In the genomic region with DNA sequence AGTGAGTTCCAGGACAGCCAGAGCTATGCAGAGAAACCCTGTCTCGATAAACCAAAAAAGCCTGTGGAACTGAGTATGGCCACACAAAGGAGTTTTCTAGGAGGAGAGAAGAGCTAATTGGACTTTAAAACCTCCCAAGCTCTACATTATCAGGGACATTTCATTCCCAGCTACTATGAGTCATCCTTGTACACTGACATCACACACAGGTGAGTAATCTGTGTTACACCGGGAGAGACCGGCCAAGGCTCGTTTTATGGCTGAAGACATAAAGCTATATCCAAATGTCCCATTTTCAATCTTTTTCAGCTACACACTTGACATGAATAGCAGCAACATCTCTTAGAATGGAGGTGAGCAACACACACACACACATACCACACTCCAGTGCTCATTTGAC, we compare ENCODE assay signal across 20 mouse cellular contexts.
DNase-seq lines count a peak whose midpoint lies in the region; ATAC-seq and TF ChIP-seq lines count a peak whose summit lies in the region.
"Had no signal": no experiment of that assay in that cellular context is flagged by ENCODE, and none has a peak within 500 bp of the region (broad histone marks: within the 10 kb centered on the region; RNA-seq: fewer than 3 reads in every experiment).

No protein-coding gene starts in this region.

- no peak for DNase-seq in MN1 (ENCODE audit: low spot score)
- DNase-seq in thymus, postnatal 4 days: no peak
- DNase-seq in cerebellum, postnatal 10 days: no peak
- DNase-seq: adrenal gland, adult 8-10 months; adrenal gland, postnatal 14 days; adrenal gland, postnatal 36 days; cerebellum, adult 11 months; cerebellum, adult 18-20 months; cerebellum, adult 8-10 months; cerebellum, adult 9-11 months; cerebellum, postnatal 25 days; forebrain, postnatal 0 days had no signal

- no peaks in the 10 kb centered on the region for H3K27me3 ChIP-seq in intestine, embryonic 15.5 days (replicated peaks)
- H3K27me3 ChIP-seq in intestine, postnatal 0 days (replicated peaks; ENCODE audit: control insufficient read depth, insufficient read depth, low read length): no peaks in the 10 kb centered on the region
- H3K27me3 ChIP-seq: embryonic facial prominence, embryonic 12.5 days; forebrain, embryonic 13.5 days; forebrain, embryonic 15.5 days; Patski had no signal

- peak; percentile 87 for ATAC-seq in intestine, embryonic 15.5 days
- peak; percentile 75 for ATAC-seq in intestine, postnatal 0 days
- ATAC-seq: activated CD4-positive, CD25-positive, alpha-beta regulatory T cell, adult 4 months; forebrain, embryonic 13.5 days; forebrain, embryonic 15.5 days; forebrain, postnatal 0 days; Patski had no signal

- TF ChIP-seq CTCF in intestine, postnatal 0 days (IDR thresholded peaks at IDR 0.05; ENCODE audit: low read depth): no peak

- no peak overlapping the region for H3K4me3 ChIP-seq in intestine, embryonic 15.5 days (replicated peaks)
- H3K4me3 ChIP-seq in intestine, postnatal 0 days (ENCODE audit: low read depth, low read length): no peak overlapping the region
- H3K4me3 ChIP-seq: embryonic facial prominence, embryonic 10.5 days; embryonic facial prominence, embryonic 12.5 days; forebrain, embryonic 13.5 days; forebrain, embryonic 15.5 days had no signal

- H3K36me3 ChIP-seq in intestine, embryonic 15.5 days: no peaks in the 10 kb centered on the region
- no peaks in the 10 kb centered on the region for H3K36me3 ChIP-seq in intestine, postnatal 0 days (ENCODE audit: control insufficient read depth, insufficient read depth)
- H3K36me3 ChIP-seq: embryonic facial prominence, embryonic 10.5 days; embryonic facial prominence, embryonic 12.5 days; forebrain, embryonic 15.5 days had no signal

- H3K4me1 ChIP-seq in intestine, embryonic 15.5 days (replicated peaks): no peaks in the 10 kb centered on the region
- H3K4me1 ChIP-seq in intestine, postnatal 0 days (replicated peaks; ENCODE audit: control insufficient read depth, insufficient read depth, low read length): no peaks in the 10 kb centered on the region
- H3K4me1 ChIP-seq: embryonic facial prominence, embryonic 12.5 days; forebrain, embryonic 13.5 days; forebrain, embryonic 15.5 days had no signal

- H3K4me2 ChIP-seq in intestine, embryonic 15.5 days (replicated peaks): no peak overlapping the region
- H3K4me2 ChIP-seq in intestine, postnatal 0 days (replicated peaks; ENCODE audit: low read depth): no peak overlapping the region
- H3K4me2 ChIP-seq: embryonic facial prominence, embryonic 12.5 days; forebrain, embryonic 13.5 days; forebrain, embryonic 15.5 days had no signal

- no peak overlapping the region for H3K27ac ChIP-seq in intestine, embryonic 15.5 days
- H3K27ac ChIP-seq in intestine, postnatal 0 days (ENCODE audit: low read depth, low read length): no peak overlapping the region
- H3K27ac ChIP-seq: embryonic facial prominence, embryonic 10.5 days; embryonic facial prominence, embryonic 12.5 days; forebrain, embryonic 13.5 days; forebrain, embryonic 15.5 days had no signal

- no peaks in the 10 kb centered on the region for H3K9me3 ChIP-seq in intestine, embryonic 15.5 days
- no peaks in the 10 kb centered on the region for H3K9me3 ChIP-seq in intestine, postnatal 0 days (ENCODE audit: control insufficient read depth)
- H3K9me3 ChIP-seq: embryonic facial prominence, embryonic 10.5 days; embryonic facial prominence, embryonic 12.5 days; forebrain, embryonic 13.5 days; forebrain, embryonic 15.5 days had no signal

- H3K9ac ChIP-seq in intestine, embryonic 15.5 days: no peak overlapping the region
- no peak overlapping the region for H3K9ac ChIP-seq in intestine, postnatal 0 days (ENCODE audit: low read depth, low read length)
- H3K9ac ChIP-seq: embryonic facial prominence, embryonic 12.5 days; forebrain, embryonic 13.5 days; forebrain, embryonic 15.5 days; forebrain, postnatal 0 days had no signal

- WGBS in intestine, embryonic 15.5 days: 68% methylated on average over 4 of the region's 4 CpGs
- WGBS in intestine, postnatal 0 days: 60% methylated on average over 4 of the region's 4 CpGs
